Mouse (Mus musculus): ENCODE results near the gene Akr1a1.
"Not testable (repeated sequence)": the region's sequence is repeated elsewhere in the genome, so short reads cannot be mapped to it uniquely, and the experiment has no call there.

Gene Akr1a1

GRCm38 (mm10) chr4:116650924-116651796 is at the start of gene Akr1a1:
TSS of gene Akr1a1 (minus strand) at chr4:116651680.
- DNase-seq (ENCODE audit: low spot score in 2 of 2) = peak; percentile 87 to 90

- no peak for DNase-seq (ENCODE audit: low spot score in 2 of 2)
Observed at GRCm38 (mm10) chr4:116700964-116701363, 49.5 kb upstream of the Akr1a1 start.

- no peak for DNase-seq (ENCODE audit: low spot score in 2 of 2)
Observed at GRCm38 (mm10) chr4:116698693-116699342, 47.3 kb upstream of the Akr1a1 start.

GRCm38 (mm10) chr4:116693785-116694184 is 42.3 kb upstream of the Akr1a1 start:
- no peak for DNase-seq (ENCODE audit: low spot score in 2 of 2)

- no peak for DNase-seq (ENCODE audit: low spot score in 2 of 2)
Observed at GRCm38 (mm10) chr4:116692146-116692545, 40.7 kb upstream of the Akr1a1 start.

- DNase-seq (ENCODE audit: low spot score in 2 of 2) = no peak
Observed at GRCm38 (mm10) chr4:116689309-116689876, 37.9 kb upstream of the Akr1a1 start.

- no peak for DNase-seq (ENCODE audit: low spot score in 2 of 2)
Observed at GRCm38 (mm10) chr4:116687041-116687440, 35.6 kb upstream of the Akr1a1 start.

GRCm38 (mm10) chr4:116685402-116686061 is 34.1 kb upstream of the Akr1a1 start, which contains the start of gene Prdx1:
TSS of gene Prdx1 (plus strand) at chr4:116685544.
- peak; percentile 85 to 89 for DNase-seq (ENCODE audit: low spot score in 2 of 2)

GRCm38 (mm10) chr4:116684665-116685064 is 33.2 kb upstream of the Akr1a1 start:
- DNase-seq (ENCODE audit: low spot score in 2 of 2) = no peak

- DNase-seq (ENCODE audit: low spot score in 2 of 2) = no peak
Observed at GRCm38 (mm10) chr4:116683957-116684356, 32.5 kb upstream of the Akr1a1 start.

GRCm38 (mm10) chr4:116680521-116680920 is 29.0 kb upstream of the Akr1a1 start:
- DNase-seq (ENCODE audit: low spot score in 2 of 2) = not testable (repeated sequence)

GRCm38 (mm10) chr4:116679141-116679540 is 27.7 kb upstream of the Akr1a1 start:
- no peak for DNase-seq (ENCODE audit: low spot score in 2 of 2)

- no peak for DNase-seq (ENCODE audit: low spot score in 2 of 2)
Observed at GRCm38 (mm10) chr4:116677808-116678207, 26.3 kb upstream of the Akr1a1 start.

GRCm38 (mm10) chr4:116676027-116676426 is 24.5 kb upstream of the Akr1a1 start:
- DNase-seq (ENCODE audit: low spot score in 2 of 2) = no peak

- not testable (repeated sequence) for DNase-seq (ENCODE audit: low spot score in 2 of 2)
Observed at GRCm38 (mm10) chr4:116674761-116675160, 23.3 kb upstream of the Akr1a1 start.

- no peak for DNase-seq (ENCODE audit: low spot score in 2 of 2)
Observed at GRCm38 (mm10) chr4:116672785-116673184, 21.3 kb upstream of the Akr1a1 start.

- no peak for DNase-seq (ENCODE audit: low spot score in 2 of 2)
Observed at GRCm38 (mm10) chr4:116669291-116669690, 17.8 kb upstream of the Akr1a1 start.

GRCm38 (mm10) chr4:116668145-116668544 is 16.7 kb upstream of the Akr1a1 start:
- DNase-seq (ENCODE audit: low spot score in 2 of 2) = no peak

- no peak for DNase-seq (ENCODE audit: low spot score in 2 of 2)
Observed at GRCm38 (mm10) chr4:116666625-116667024, 15.1 kb upstream of the Akr1a1 start.

- DNase-seq (ENCODE audit: low spot score in 2 of 2) = no peak
Observed at GRCm38 (mm10) chr4:116661998-116662397, 10.5 kb upstream of the Akr1a1 start.

GRCm38 (mm10) chr4:116660829-116661228 is 9.3 kb upstream of the Akr1a1 start:
- DNase-seq (ENCODE audit: low spot score in 2 of 2) = no peak

GRCm38 (mm10) chr4:116659916-116660315 is 8.4 kb upstream of the Akr1a1 start:
- not testable (repeated sequence) for DNase-seq (ENCODE audit: low spot score in 2 of 2)
